Comparison of ENCODE assay signal across 11 mouse cellular contexts in genomic region chr1:25060191-25060590, GRCm38 (mm10).
A peak's percentile ranks its signal among the peaks of the same experiment; 100 is the strongest.
DNase-seq lines count a peak whose midpoint lies in the region.
"Had no signal": no experiment of that assay in that cellular context is flagged by ENCODE, and none has a peak within 500 bp of the region (broad histone marks: within the 10 kb centered on the region; RNA-seq: fewer than 3 reads in every experiment).

No protein-coding gene starts in this region.

- DNase-seq in layer of hippocampus, adult 11-12 months (ENCODE audit: low spot score): peak; percentile 34
- no peak for DNase-seq in layer of hippocampus, postnatal 36 days
- DNase-seq in brain, adult 2 months (ENCODE audit: low read depth, low spot score): peak; percentile 92
- DNase-seq in cerebellum, adult 11-12 months: peak; percentile 33
- peak; percentile 33 to 45 for DNase-seq in frontal cortex, postnatal 36 days (ENCODE audit: low spot score in 2 of 2)
- DNase-seq in gastrocnemius, postnatal 25 days: no peak
- DNase-seq in adrenal gland, postnatal 14 days: no peak
- DNase-seq: heart, postnatal 10 days; liver, embryonic 13.5 days; lung, postnatal 36 days; thymus, postnatal 14 days had no signal

Comparison
In these comparisons a context has a peak if more than half of its experiments do, and no peak if none do; other contexts are left out.
1. DNase-seq: peak in layer of hippocampus, adult 11-12 months (single experiment), brain, adult 2 months (single experiment), cerebellum, adult 11-12 months (single experiment) and frontal cortex, postnatal 36 days (2 of 2); none in layer of hippocampus, postnatal 36 days (0 of 2), gastrocnemius, postnatal 25 days (single experiment) and adrenal gland, postnatal 14 days (single experiment).